Mouse (Mus musculus) heart, adult 2 months (tissue): Measurements from ENCODE around the gene Inhbe.

Source experiments
- CTCF ChIP-seq: fragments of 200-600 bp; IDR thresholded peaks from 2 replicates; pipeline ENCODE4 v1.8.1; 2022; ENCODE audit warnings: antibody characterized with exemption, mild to moderate bottlenecking, moderate library complexity
- EP300 ChIP-seq: fragments of 200-500 bp; IDR thresholded peaks from 2 replicates; pipeline ENCODE4 v1.6.1; 2011; ENCODE audit warnings: low read depth, low read length, control low read depth; ENCODE audit not compliant: insufficient read depth
- POLR2A ChIP-seq: fragments of 200-500 bp; IDR thresholded peaks from 2 replicates; pipeline ENCODE4 v1.6.1; 2011; ENCODE audit warnings: mild to moderate bottlenecking, low read depth, low read length, control low read depth; ENCODE audit not compliant: insufficient read depth

DNA sequence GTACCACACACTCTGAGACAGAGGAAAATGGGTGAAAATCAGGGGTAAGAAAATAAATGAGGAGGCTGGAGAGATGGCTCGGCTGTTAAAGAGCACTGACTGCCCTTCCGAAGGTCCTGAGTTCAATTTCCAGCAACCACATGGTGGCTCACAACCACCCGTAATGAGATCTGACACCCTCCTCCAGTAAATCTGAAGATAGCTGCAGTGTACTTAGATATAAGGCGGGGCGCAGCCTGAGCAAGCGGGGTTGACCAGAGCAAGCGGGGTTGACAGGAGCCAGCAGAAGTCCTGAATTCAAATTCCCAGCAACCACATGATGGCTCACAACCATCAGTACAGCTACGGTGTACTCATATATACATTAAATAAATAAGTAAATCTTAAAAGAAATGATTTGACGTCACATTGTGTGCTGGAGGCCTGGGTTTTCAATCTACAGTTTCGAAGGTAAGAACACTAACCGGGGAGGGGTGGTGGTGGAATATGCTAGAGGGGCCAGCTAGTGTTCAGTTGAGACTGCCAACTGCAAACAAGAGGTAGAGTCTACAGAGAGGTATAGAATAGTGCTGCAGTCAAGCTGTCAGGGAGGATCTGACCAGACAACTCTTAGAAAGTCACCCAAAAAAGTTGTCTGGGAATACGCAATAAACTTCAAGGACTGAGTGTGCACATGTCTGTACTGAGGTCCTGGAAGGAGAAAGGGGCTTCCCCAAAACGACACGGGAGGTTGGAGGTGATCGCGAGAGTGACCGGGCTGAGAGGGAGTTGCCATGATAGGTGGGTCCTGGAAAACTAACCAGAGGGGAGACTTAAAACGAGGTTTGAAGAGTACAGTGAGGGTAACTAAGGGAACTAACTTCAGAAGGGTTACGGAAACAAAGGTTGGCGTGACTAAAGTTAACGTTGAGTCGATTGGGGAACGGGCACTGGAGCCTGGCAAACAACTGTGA, 43.4 kb downstream of the Inhbe start:
- TF ChIP-seq CTCF (no peak), POLR2A (no peak), EP300 (no peak)
